Mouse (Mus musculus) ES-E14 (cell line): ENCODE data around the gene L3mbtl2. TPM values are rescaled to one million over a fixed set of nuclear protein-coding genes. Genes with fewer than 3 reads are reported as not detected.

ENCODE experiments used
- DNase-seq: peaks from one replicate; pipeline ENCODE4 v3.0.0-alpha.2; 2013; ENCODE audit warnings: low read depth, low spot score
- H3K27ac ChIP-seq: 2 replicates; pipeline ENCODE4 v1.5.1; 2012; ENCODE audit warnings: low read depth, mild to moderate bottlenecking, low read length, moderate library complexity, mixed read lengths; ENCODE audit not compliant: poor library complexity, insufficient read depth, severe bottlenecking
- H3K36me3 ChIP-seq: 2 replicates; pipeline ENCODE4 v1.6.1; 2012; ENCODE audit warnings: mild to moderate bottlenecking, low read length, moderate library complexity, mixed read lengths; ENCODE audit not compliant: control insufficient read depth, poor library complexity, insufficient read depth, severe bottlenecking
- H3K4me1 ChIP-seq, 2 experiments: fragments of 150-350 bp in 1 of 2; sonication (generic) in 1 of 2; 2 replicates each; pipeline ENCODE4 v1.6.1; 2012; ENCODE audit warnings: low read length in 2 of 2, mild to moderate bottlenecking in 1 of 2, mixed read lengths in 1 of 2; ENCODE audit not compliant: control insufficient read depth in 2 of 2, insufficient read depth in 2 of 2, poor library complexity in 1 of 2
- H3K4me3 ChIP-seq, 2 experiments: fragments of 150-350 bp in 1 of 2; sonication (generic) in 1 of 2; 2 replicates each; pipeline ENCODE4 v1.5.1; 2012; ENCODE audit warnings: low read length in 2 of 2, low read depth in 1 of 2, mild to moderate bottlenecking in 1 of 2, mixed read lengths in 1 of 2; ENCODE audit not compliant: insufficient read depth in 1 of 2, poor library complexity in 1 of 2, severe bottlenecking in 1 of 2
- H3K9ac ChIP-seq: 2 replicates; pipeline ENCODE4 v1.6.1; 2012; ENCODE audit warnings: low read depth, mild to moderate bottlenecking, low read length, mixed read lengths; ENCODE audit not compliant: poor library complexity, insufficient read depth, severe bottlenecking
- H3K9me3 ChIP-seq: fragments of 150-350 bp; sonication (generic); 2 replicates; pipeline ENCODE4 v1.6.1; 2012; ENCODE audit warnings: low read depth, mild to moderate bottlenecking, low read length; ENCODE audit not compliant: control insufficient read depth, insufficient read depth
- CHD2 ChIP-seq: IDR thresholded peaks from 2 replicates; pipeline ENCODE4 v1.6.1; 2014; ENCODE audit warnings: mild to moderate bottlenecking, low read depth, low read length, inconsistent platforms
- HCFC1 ChIP-seq: IDR thresholded peaks from 2 replicates; pipeline ENCODE4 v1.6.1; 2012; ENCODE audit warnings: low read length, inconsistent platforms, borderline replicate concordance; ENCODE audit not compliant: insufficient read depth
- MAFK ChIP-seq: IDR thresholded peaks from 2 replicates; pipeline ENCODE4 v1.6.1; 2014; ENCODE audit warnings: mild to moderate bottlenecking, low read depth, low read length, inconsistent platforms; ENCODE audit not compliant: insufficient read depth
- ZC3H11A ChIP-seq: IDR thresholded peaks from 2 replicates; pipeline ENCODE4 v1.6.1; 2012; ENCODE audit warnings: low read depth, mild to moderate bottlenecking, inconsistent platforms, low read length, borderline replicate concordance
- ZNF384 ChIP-seq: IDR thresholded peaks from 2 replicates; pipeline ENCODE4 v1.6.1; 2012; ENCODE audit warnings: low read depth, low read length, inconsistent platforms
- in situ Hi-C, 2 experiments: fragments of 600-800 bp; cut with MboI; formaldehyde crosslinking; loops; one replicate each; pipeline ENCODE4 v1.15.1; 2025; ENCODE audit warnings: low sequenced_read_pairs in 2 of 2, inconsistent platforms in 1 of 2; ENCODE audit not compliant: unreplicated experiment in 2 of 2
- total RNA-seq: library from RNA; depleted of rRNA; stranded (reverse); fragments of 300-350 nt; gene quantifications from 2 replicates; pipeline ENCODE4 v1.2.3, GENCODE M21; 2012

L3mbtl2 gene
- total RNA-seq, 1 experiment = 119 TPM

DNA sequence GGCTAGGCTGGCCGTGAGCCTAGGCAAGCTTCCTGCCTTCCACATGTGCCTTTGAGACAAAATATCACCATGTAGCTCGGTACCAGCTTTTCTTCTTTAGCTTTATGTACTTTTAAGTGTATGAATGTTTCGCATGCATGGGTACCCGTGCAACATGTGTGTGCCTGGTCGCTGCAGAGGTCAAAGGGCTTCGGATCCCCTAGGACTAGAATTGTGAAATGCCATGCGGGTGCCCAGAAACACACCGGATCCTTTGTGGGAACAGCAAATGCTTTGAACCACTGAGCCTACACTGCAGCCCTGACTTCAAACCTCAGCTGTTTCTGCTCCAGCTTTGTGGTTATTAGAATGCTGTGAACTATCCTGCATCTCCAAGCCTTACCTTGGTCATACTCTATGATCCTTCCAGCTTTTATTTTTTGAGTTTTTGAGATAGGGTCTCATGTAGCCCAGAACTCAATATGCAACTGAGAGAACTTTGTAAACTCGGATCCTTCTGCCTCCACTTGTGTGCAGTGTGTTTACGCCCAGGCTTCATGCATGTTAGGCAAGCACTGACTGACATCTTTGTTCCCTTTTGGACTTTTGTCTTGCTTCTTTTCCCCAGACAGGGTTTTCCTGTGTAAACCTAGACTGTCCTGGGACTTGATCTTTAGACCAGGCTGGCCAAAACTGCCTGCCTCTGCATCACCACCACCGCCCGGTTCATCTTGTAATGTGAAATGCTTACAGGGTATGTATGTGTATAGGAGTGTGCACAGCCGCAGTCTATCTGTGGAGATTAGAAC is 38.8 kb downstream of the L3mbtl2 start:
- peaks cover 38% of the 10 kb centered on the region for H3K36me3 ChIP-seq

DNA sequence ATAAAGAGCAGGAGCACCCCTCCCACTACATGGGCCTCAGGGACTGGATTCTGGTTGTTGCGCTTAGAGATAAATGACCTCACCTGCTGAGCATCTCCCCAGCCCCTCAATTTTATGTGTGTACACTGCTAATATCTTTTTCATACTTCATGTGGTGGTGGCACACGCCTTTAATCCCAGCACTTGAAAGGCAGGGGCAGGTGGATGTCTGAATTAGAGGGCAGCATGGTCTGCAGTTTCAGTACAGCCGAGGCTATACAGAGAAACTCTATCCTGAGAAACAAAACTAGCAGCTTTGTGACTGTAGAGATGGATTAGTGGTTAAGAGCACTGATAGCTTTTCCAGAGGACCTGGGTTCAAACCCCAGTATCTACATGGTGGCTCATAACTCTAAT is 39.4 kb downstream of the L3mbtl2 start:
- no peak for DNase-seq
- peaks cover 2 to 21% of the 10 kb centered on the region in 2 experiments; a peak in 2 of 4 replicates for H3K4me1 ChIP-seq
- no peak overlapping the region for H3K9ac ChIP-seq
- no peak overlapping the region for H3K4me3 ChIP-seq
- in situ Hi-C loops = no loop called here
- H3K9me3 ChIP-seq = no peaks in the 10 kb centered on the region
- H3K27ac ChIP-seq = no peak overlapping the region
- TF ChIP-seq HCFC1 = no peak
- no peak for TF ChIP-seq ZC3H11A
- TF ChIP-seq MAFK = no peak
- no peak for TF ChIP-seq ZNF384
- TF ChIP-seq CHD2 = no peak
- peaks cover 38% of the 10 kb centered on the region for H3K36me3 ChIP-seq

More for the DNA sequence above, 38.8 kb downstream of the L3mbtl2 start:
- Histone ChIP-seq H3K4me3 (no peak overlapping the region), H3K9ac (no peak overlapping the region), H3K27ac (no peak overlapping the region; the same call in 1 of the 2 replicates), H3K9me3 (no peaks in the 10 kb centered on the region), H3K4me1 (peaks cover 2 to 21% of the 10 kb centered on the region in 2 experiments; a peak in 2 of 4 replicates)
- TF ChIP-seq CHD2 = no peak
- no peak for TF ChIP-seq ZC3H11A
- no peak for TF ChIP-seq MAFK
- TF ChIP-seq HCFC1 = no peak
- no peak for TF ChIP-seq ZNF384
- DNase-seq = no peak
- in situ Hi-C loops = no loop called here

DNA sequence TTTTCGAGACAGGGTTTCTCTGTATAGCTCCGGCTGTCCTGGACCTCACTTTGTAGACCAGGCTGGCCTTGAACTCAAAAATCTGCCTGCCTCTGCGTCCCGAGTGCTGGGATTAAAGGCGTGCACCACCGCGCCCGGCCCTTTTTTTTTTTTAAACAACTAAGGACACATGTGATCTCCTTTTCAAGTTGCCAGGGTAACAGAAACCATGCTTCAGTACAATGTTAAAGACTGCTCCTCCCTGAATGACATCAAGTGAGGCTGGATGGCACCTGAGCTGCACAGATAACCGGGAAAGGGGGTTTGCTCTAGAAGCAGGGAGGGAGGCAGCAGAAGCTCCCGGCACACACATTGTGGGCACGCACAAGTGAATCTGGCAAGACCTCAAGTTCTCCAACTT is 45.3 kb downstream of the L3mbtl2 start:
- in situ Hi-C loops = no loop called here

DNA sequence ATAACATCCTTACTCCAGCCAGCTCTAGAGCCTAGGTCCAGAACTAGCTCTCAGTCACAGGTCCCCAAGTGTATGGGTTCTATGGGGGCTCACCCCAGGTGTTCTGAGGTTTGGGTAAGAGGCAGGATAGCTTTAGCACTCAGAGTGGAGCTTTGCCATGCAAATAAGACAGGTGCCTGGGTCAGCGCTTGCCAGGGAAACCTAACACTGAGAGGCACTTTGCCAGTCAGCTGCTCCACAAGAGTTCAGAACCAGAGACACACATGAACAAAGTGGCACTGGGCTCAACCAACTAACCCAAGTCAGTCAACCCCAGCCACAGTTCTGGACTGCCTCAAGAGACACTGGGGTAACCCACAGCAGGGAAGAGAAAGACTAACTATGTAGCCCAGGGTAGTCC is 46.0 kb downstream of the L3mbtl2 start:
- no peak overlapping the region for H3K4me3 ChIP-seq
- H3K9me3 ChIP-seq = no peaks in the 10 kb centered on the region
- peaks cover 74% of the 10 kb centered on the region for H3K36me3 ChIP-seq
- TF ChIP-seq ZC3H11A (no peak), HCFC1 (no peak), ZNF384 (no peak), MAFK (no peak)
- DNase-seq = no peak
- H3K27ac ChIP-seq = no peak overlapping the region
- in situ Hi-C loops = no loop called here
- H3K4me1 ChIP-seq = peaks cover 0 to 19% of the 10 kb centered on the region in 2 experiments; a peak in 1 of 4 replicates
- H3K9ac ChIP-seq = no peak overlapping the region

More for the DNA sequence above, 45.3 kb downstream of the L3mbtl2 start:
- Histone ChIP-seq H3K9me3 (no peaks in the 10 kb centered on the region), H3K9ac (no peak overlapping the region), H3K4me3 (no peak overlapping the region), H3K27ac (no peak overlapping the region), H3K36me3 (peaks cover 79% of the 10 kb centered on the region), H3K4me1 (peaks cover 0 to 23% of the 10 kb centered on the region in 2 experiments; a peak in 2 of 4 replicates)
- no peak for TF ChIP-seq MAFK
- TF ChIP-seq ZNF384 = no peak
- no peak for TF ChIP-seq ZC3H11A
- no peak for TF ChIP-seq HCFC1
- no peak for TF ChIP-seq CHD2
- no peak for DNase-seq

- no peak overlapping the region for H3K4me3 ChIP-seq
- H3K27ac ChIP-seq = no peak overlapping the region
- no peak overlapping the region for H3K9ac ChIP-seq
- H3K4me1 ChIP-seq = peaks cover 0 to 10% of the 10 kb centered on the region in 2 experiments; a peak in 1 of 4 replicates
- no peak for DNase-seq
- TF ChIP-seq ZC3H11A (no peak), CHD2 (no peak), ZNF384 (no peak), MAFK (no peak), HCFC1 (no peak)
- in situ Hi-C loops = no loop called here
- no peaks in the 10 kb centered on the region for H3K9me3 ChIP-seq
- H3K36me3 ChIP-seq = peaks cover 71% of the 10 kb centered on the region
These were observed 47.1 kb downstream of the L3mbtl2 start for GRCm38 (mm10) chr15:81710801-81711200.
